Mouse (Mus musculus): Measurements from ENCODE around the gene Ash1l. TPM values are rescaled to one million over a fixed set of nuclear protein-coding genes. Genes with fewer than 3 reads are reported as not detected.

Ash1l gene
- polyA plus RNA-seq, 1 experiment from 2014 or later = 20.1 TPM

Other genes starting within 250 kb of the Ash1l start
- gene Rit1, start 233.8 kb upstream of the Ash1l start, polyA plus RNA-seq (2015; fragmentation: Nextera tagmentation; extraction: Ambion mirVana) = 58.3 and 62.8 TPM in 2 replicates
- gene Syt11, start 175.5 kb upstream of the Ash1l start, polyA plus RNA-seq (2015; fragmentation: Nextera tagmentation; extraction: Ambion mirVana) = 7.5 and 7.7 TPM in 2 replicates
- gene Gon4l, start 115.4 kb upstream of the Ash1l start, polyA plus RNA-seq (2015; fragmentation: Nextera tagmentation; extraction: Ambion mirVana) = 9.2 and 9.4 TPM in 2 replicates
- 45.1 and 46.1 TPM in 2 replicates for gene Msto1, start 36.6 kb upstream of the Ash1l start, polyA plus RNA-seq (2015; fragmentation: Nextera tagmentation; extraction: Ambion mirVana)
- gene Dap3, start 559 bp downstream of the Ash1l start, polyA plus RNA-seq (2015; fragmentation: Nextera tagmentation; extraction: Ambion mirVana) = 139 and 140 TPM in 2 replicates
- 16.0 and 16.6 TPM in 2 replicates for gene Rusc1, start 142.7 kb downstream of the Ash1l start, polyA plus RNA-seq (2015; fragmentation: Nextera tagmentation; extraction: Ambion mirVana)
- gene Gm43738, start 150.5 kb downstream of the Ash1l start, polyA plus RNA-seq (2015; fragmentation: Nextera tagmentation; extraction: Ambion mirVana) = 0.17 TPM in 1 of 2 replicates, not detected in the other
- 166 TPM in 2 replicates for gene Fdps, start 151.3 kb downstream of the Ash1l start, polyA plus RNA-seq (2015; fragmentation: Nextera tagmentation; extraction: Ambion mirVana)
- 0.17 and 0.92 TPM in 2 replicates for gene Pklr, start 185.5 kb downstream of the Ash1l start, polyA plus RNA-seq (2015; fragmentation: Nextera tagmentation; extraction: Ambion mirVana)
- gene Hcn3, start 209.6 kb downstream of the Ash1l start, polyA plus RNA-seq (2015; fragmentation: Nextera tagmentation; extraction: Ambion mirVana) = 1.2 and 1.9 TPM in 2 replicates
- gene Clk2, start 214.2 kb downstream of the Ash1l start, polyA plus RNA-seq (2015; fragmentation: Nextera tagmentation; extraction: Ambion mirVana) = 27.8 and 28.9 TPM in 2 replicates
- 106 and 110 TPM in 2 replicates for gene Scamp3, start 226.9 kb downstream of the Ash1l start, polyA plus RNA-seq (2015; fragmentation: Nextera tagmentation; extraction: Ambion mirVana)
- 12.9 and 18.4 TPM in 2 replicates for gene Fam189b, start 232.5 kb downstream of the Ash1l start, polyA plus RNA-seq (2015; fragmentation: Nextera tagmentation; extraction: Ambion mirVana)